Mouse (Mus musculus): ENCODE measurements around the gene Noxred1.

GRCm38 (mm10) chr12:87198792-87199191 lies 39.7 kb downstream of the Noxred1 start:
- TF ChIP-seq POLR2A (IDR thresholded peaks at IDR 0.05; ENCODE audit: insufficient read depth, low read depth, low read length) (no peak), CTCF (IDR thresholded peaks at IDR 0.05) (no peak)

All from heart, adult 2 months (tissue).